Mouse (Mus musculus) midbrain, postnatal 0 days (tissue): ENCODE measurements at regions not wholly inside any gene's neighbourhood (a gene's known extent, or its start where the extent isn't known, plus 50 kb on each side); places are given as distances from the start of the nearest gene placed in this dataset.

Experiments
- ATAC-seq: fragments of 200-750 bp; cut with Nextera tagmentation; 2 replicates; pipeline ENCODE4 v1.8.0; 2017; ENCODE audit warnings: moderate number of reproducible peaks, mild to moderate bottlenecking, moderate TSS enrichment, moderate library complexity; ENCODE audit not compliant: low FRiP score
- DNase-seq: peaks from one replicate; pipeline ENCODE4 v3.0.0-alpha.2; 2015; ENCODE audit warnings: low spot score
- H3K27ac ChIP-seq: fragments of 300-500 bp; sonication (generic); 2 replicates; pipeline ENCODE4 v1.5.1; 2014; ENCODE audit warnings: low read depth, mild to moderate bottlenecking, low read length, mixed read lengths
- H3K27me3 ChIP-seq: fragments of 300-500 bp; sonication (generic); 2 replicates; pipeline ENCODE4 v1.6.1; 2014; ENCODE audit warnings: low read length, control low read depth, mixed read lengths; ENCODE audit not compliant: insufficient read depth
- H3K36me3 ChIP-seq: fragments of 300-500 bp; sonication (generic); 2 replicates; pipeline ENCODE4 v1.6.1; 2014; ENCODE audit warnings: low read length, control low read depth, mixed read lengths; ENCODE audit not compliant: insufficient read depth
- H3K4me1 ChIP-seq: fragments of 300-500 bp; sonication (generic); 2 replicates; pipeline ENCODE4 v1.6.1; 2014; ENCODE audit warnings: mild to moderate bottlenecking, control low read depth, antibody characterized with exemption, low read length, mixed read lengths; ENCODE audit not compliant: insufficient read depth
- H3K4me2 ChIP-seq: fragments of 300-500 bp; sonication (generic); 2 replicates; pipeline ENCODE4 v1.6.1; 2014; ENCODE audit warnings: low read depth, mild to moderate bottlenecking, low read length, mixed read lengths; ENCODE audit not compliant: poor library complexity, severe bottlenecking
- H3K4me3 ChIP-seq: fragments of 300-500 bp; sonication (generic); 2 replicates; pipeline ENCODE4 v1.5.1; 2014; ENCODE audit warnings: low read depth, mild to moderate bottlenecking, low read length, moderate library complexity
- H3K9ac ChIP-seq: fragments of 300-500 bp; sonication (generic); replicated peaks from 2 replicates; pipeline ENCODE4 v1.6.1; 2014; ENCODE audit warnings: mild to moderate bottlenecking, low read length, moderate library complexity, mixed read lengths; ENCODE audit not compliant: poor library complexity, severe bottlenecking
- H3K9me3 ChIP-seq: fragments of 300-500 bp; sonication (generic); 2 replicates; pipeline ENCODE4 v1.6.1; 2016; ENCODE audit warnings: low read length, control low read depth
- CTCF ChIP-seq: IDR thresholded peaks from 2 replicates; pipeline ENCODE4 v1.5.1; 2016; ENCODE audit warnings: antibody characterized with exemption, mild to moderate bottlenecking
- WGBS: fragments of 180-500 bp; shearing (Covaris S2); extraction: QIAGEN DNeasy Blood & Tissue Kit; methylation state at CpG from one replicate; pipeline ENCODE4 v1.1.7; 2014; 5-methylcytosine and 5-hydroxymethylcytosine counted together

- Histone ChIP-seq H3K4me3 (no peak overlapping the region), H3K36me3 (no peaks in the 10 kb centered on the region), H3K9me3 (no peaks in the 10 kb centered on the region), H3K4me2 (no peak overlapping the region), H3K9ac (no peak overlapping the region), H3K27ac (no peak overlapping the region), H3K27me3 (no peaks in the 10 kb centered on the region), H3K4me1 (no peaks in the 10 kb centered on the region)
- no peak for TF ChIP-seq CTCF
- ATAC-seq = no peak
- no peak for DNase-seq
- WGBS = 80% methylated on average over 8 of the region's 8 CpGs
Measured at GRCm38 (mm10) chr8:126807171-126807768, 138.4 kb downstream of the Tomm20 start.

- no peak overlapping the region for H3K27ac ChIP-seq
- no peaks in the 10 kb centered on the region for H3K4me1 ChIP-seq
- no peak overlapping the region for H3K4me3 ChIP-seq
- H3K9me3 ChIP-seq = no peaks in the 10 kb centered on the region
- H3K4me2 ChIP-seq = no peak overlapping the region
- no peaks in the 10 kb centered on the region for H3K27me3 ChIP-seq
- no peaks in the 10 kb centered on the region for H3K36me3 ChIP-seq
- WGBS = 93% methylated on average over 2 of the region's 2 CpGs
- no peak for TF ChIP-seq CTCF
- ATAC-seq (no peak), DNase-seq (no peak)
- no peak overlapping the region for H3K9ac ChIP-seq
Measured at GRCm38 (mm10) chr8:126806591-126806990, 139.1 kb downstream of the Tomm20 start.

GRCm38 (mm10) chr8:126806181-126806560 is 139.5 kb downstream of the Tomm20 start:
- TF ChIP-seq CTCF = no peak
- Histone ChIP-seq H3K27me3 (no peaks in the 10 kb centered on the region), H3K4me3 (no peak overlapping the region), H3K9ac (no peak overlapping the region), H3K4me2 (no peak overlapping the region), H3K27ac (no peak overlapping the region), H3K4me1 (no peaks in the 10 kb centered on the region), H3K36me3 (no peaks in the 10 kb centered on the region), H3K9me3 (no peaks in the 10 kb centered on the region)
- ATAC-seq (no peak), DNase-seq (no peak)
- WGBS = 91% methylated on average over 3 of the region's 3 CpGs

- Histone ChIP-seq H3K36me3 (no peaks in the 10 kb centered on the region), H3K4me2 (no peak overlapping the region), H3K9me3 (no peaks in the 10 kb centered on the region), H3K4me3 (no peak overlapping the region), H3K9ac (no peak overlapping the region), H3K27me3 (no peaks in the 10 kb centered on the region), H3K27ac (no peak overlapping the region), H3K4me1 (no peaks in the 10 kb centered on the region)
- ATAC-seq = no peak
- no peak for DNase-seq
- 71% methylated on average over 13 of the region's 13 CpGs for WGBS
- no peak for TF ChIP-seq CTCF
Measured at GRCm38 (mm10) chr8:126805365-126806180, 140.1 kb downstream of the Tomm20 start.

- Histone ChIP-seq H3K4me2 (no peak overlapping the region), H3K4me1 (no peaks in the 10 kb centered on the region), H3K27ac (no peak overlapping the region), H3K36me3 (no peaks in the 10 kb centered on the region), H3K9me3 (no peaks in the 10 kb centered on the region), H3K4me3 (no peak overlapping the region), H3K27me3 (no peaks in the 10 kb centered on the region), H3K9ac (no peak overlapping the region)
- DNase-seq = no peak
- TF ChIP-seq CTCF = no peak
- WGBS = 90% methylated on average over 7 of the region's 7 CpGs
- ATAC-seq = no peak
Measured at GRCm38 (mm10) chr8:126804115-126804514, 141.5 kb downstream of the Tomm20 start.

GRCm38 (mm10) chr8:126802641-126803040 is 143.0 kb downstream of the Tomm20 start:
- Histone ChIP-seq H3K9ac (no peak overlapping the region), H3K4me2 (no peak overlapping the region), H3K27me3 (no peaks in the 10 kb centered on the region), H3K4me1 (no peaks in the 10 kb centered on the region), H3K36me3 (no peaks in the 10 kb centered on the region), H3K9me3 (no peaks in the 10 kb centered on the region), H3K4me3 (no peak overlapping the region), H3K27ac (no peak overlapping the region)
- ATAC-seq (no peak), DNase-seq (no peak)
- no peak for TF ChIP-seq CTCF
- 68% methylated on average over 4 of the region's 4 CpGs for WGBS
